Mouse (Mus musculus) heart, embryonic 12.5 days (tissue): ENCODE measurements around the gene Coro6. TPM values are rescaled to one million over a fixed set of nuclear protein-coding genes. Genes with fewer than 3 reads are reported as not detected.

Source experiments
- ATAC-seq: fragments of 200-750 bp; cut with Nextera tagmentation; 2 replicates; pipeline ENCODE4 v1.8.0; 2017; ENCODE audit warnings: moderate TSS enrichment, moderate library complexity; ENCODE audit not compliant: insufficient number of reproducible peaks, low FRiP score
- H3K27ac ChIP-seq: fragments of 300-500 bp; sonication (generic); 2 replicates; pipeline ENCODE4 v1.5.1; 2016; ENCODE audit warnings: mild to moderate bottlenecking, moderate library complexity; ENCODE audit not compliant: poor library complexity, severe bottlenecking
- H3K27me3 ChIP-seq: fragments of 300-500 bp; sonication (generic); replicated peaks from 2 replicates; pipeline ENCODE4 v1.6.1; 2016; ENCODE audit warnings: mild to moderate bottlenecking, moderate library complexity
- H3K36me3 ChIP-seq: fragments of 300-500 bp; sonication (generic); 2 replicates; pipeline ENCODE4 v1.6.1; 2016; ENCODE audit warnings: mild to moderate bottlenecking, moderate library complexity
- H3K4me1 ChIP-seq: fragments of 300-500 bp; sonication (generic); replicated peaks from 2 replicates; pipeline ENCODE4 v1.6.1; 2016; ENCODE audit warnings: mild to moderate bottlenecking
- H3K4me2 ChIP-seq: fragments of 300-500 bp; sonication (generic); 2 replicates; pipeline ENCODE4 v1.6.1; 2016; ENCODE audit warnings: mild to moderate bottlenecking, moderate library complexity
- H3K4me3 ChIP-seq: fragments of 300-500 bp; sonication (generic); 2 replicates; pipeline ENCODE4 v1.5.1; 2016; ENCODE audit warnings: mild to moderate bottlenecking
- H3K9ac ChIP-seq: fragments of 300-500 bp; sonication (generic); 2 replicates; pipeline ENCODE4 v1.6.1; 2016; ENCODE audit warnings: mild to moderate bottlenecking, moderate library complexity
- H3K9me3 ChIP-seq: fragments of 300-500 bp; sonication (generic); replicated peaks from 2 replicates; pipeline ENCODE4 v1.6.1; 2016; ENCODE audit warnings: mild to moderate bottlenecking, moderate library complexity
- WGBS: fragments of 180-500 bp; shearing (Covaris S2); methylation state at CpG from one replicate; pipeline ENCODE4 v1.1.7; 2016; 5-methylcytosine and 5-hydroxymethylcytosine counted together
- polyA plus RNA-seq: library from polyadenylated mRNA; unstranded; fragments of >200 nt; fragmentation: Nextera tagmentation; extraction: Ambion mirVana; gene quantifications from 2 replicates; pipeline ENCODE4 v1.2.1, GENCODE M21; 2016

The Coro6 gene
- polyA plus RNA-seq, 1 experiment from 2014 or later = 30.1 TPM

DNA sequence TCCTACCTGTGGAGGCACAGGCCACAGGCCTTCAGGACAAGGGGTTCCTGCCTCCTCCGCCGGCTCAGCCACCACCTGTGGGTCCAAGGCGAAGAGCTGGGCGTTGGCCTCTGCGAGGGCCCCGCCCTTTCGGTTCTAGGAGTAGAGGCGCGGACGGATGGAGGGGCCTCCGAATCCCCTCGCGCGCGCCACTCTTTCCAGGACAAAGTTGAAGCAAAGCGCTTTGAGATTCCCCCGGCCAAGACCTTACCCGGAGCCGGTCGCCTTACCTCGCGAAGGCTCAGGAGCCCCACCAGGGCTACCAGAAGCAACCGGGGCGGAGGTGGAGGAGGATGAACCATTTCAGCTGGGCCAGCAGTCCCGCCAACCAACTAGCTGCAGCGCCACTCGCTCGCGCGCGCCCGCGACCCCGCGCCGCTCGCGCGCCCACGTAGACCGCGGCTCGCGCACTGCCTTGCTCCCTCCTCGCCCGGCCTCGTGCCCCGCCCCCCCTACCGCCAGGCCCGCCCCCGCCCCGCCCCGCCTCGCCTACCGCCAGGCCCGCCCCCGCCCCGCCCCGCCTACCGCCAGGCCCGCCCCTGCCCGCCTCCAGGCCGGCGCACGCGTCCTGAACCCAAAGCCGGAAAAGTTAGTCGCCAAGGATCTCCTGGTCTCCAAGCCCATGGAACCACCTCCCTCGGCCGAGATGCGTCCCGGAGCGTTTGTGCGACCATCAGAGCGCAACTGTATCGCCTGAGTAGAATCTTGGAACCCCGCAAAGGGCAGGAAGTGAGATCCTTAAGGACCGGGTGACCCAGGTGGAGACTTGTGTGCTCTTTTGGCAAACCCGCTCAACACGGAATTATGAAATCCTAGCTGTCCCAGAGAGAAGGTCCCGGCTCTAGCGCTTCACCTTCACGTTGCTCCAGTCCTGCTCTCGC, 50.9 kb downstream of the Coro6 start:
- Histone ChIP-seq H3K36me3 (peaks cover 10% of the 10 kb centered on the region), H3K27ac (peak overlapping the region; percentile 73), H3K9me3 (no peaks in the 10 kb centered on the region), H3K4me3 (peak overlapping the region; percentile 71), H3K27me3 (peaks cover 18% of the 10 kb centered on the region), H3K9ac (peak overlapping the region; percentile 86), H3K4me2 (peak overlapping the region; percentile 92), H3K4me1 (peaks cover 44% of the 10 kb centered on the region)
- WGBS = under 1% methylated on average over 66 of the region's 84 CpGs
- ATAC-seq = peak; percentile 83

DNA sequence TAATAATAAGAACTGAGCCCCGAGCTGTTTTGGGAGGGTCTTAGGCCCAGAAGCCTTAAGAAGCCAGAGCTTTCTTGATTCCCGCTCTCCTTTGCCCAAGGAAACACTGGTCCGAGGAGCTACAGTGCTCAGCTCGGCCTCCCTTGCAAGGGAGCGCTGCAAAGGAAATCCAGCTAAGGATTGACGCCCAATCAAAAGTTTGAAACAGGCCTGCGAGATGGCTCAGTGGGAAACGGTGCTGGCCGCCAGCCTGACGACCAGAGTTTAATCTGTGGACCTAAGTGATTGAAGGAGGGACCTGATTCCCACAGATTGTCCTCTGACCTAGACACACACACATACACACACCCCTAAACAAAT, 51.6 kb downstream of the Coro6 start:
- no peak for ATAC-seq
- H3K4me2 ChIP-seq = peak overlapping the region; percentile 92
- peak overlapping the region; percentile 39 for H3K27ac ChIP-seq
- peaks cover 10% of the 10 kb centered on the region for H3K36me3 ChIP-seq
- H3K4me3 ChIP-seq = peak overlapping the region; percentile 71
- no peaks in the 10 kb centered on the region for H3K9me3 ChIP-seq
- H3K27me3 ChIP-seq = peaks cover 25% of the 10 kb centered on the region
- peak overlapping the region; percentile 74 for H3K9ac ChIP-seq
- WGBS = 6% methylated on average over 10 of the region's 10 CpGs
- peaks cover 38% of the 10 kb centered on the region for H3K4me1 ChIP-seq

DNA sequence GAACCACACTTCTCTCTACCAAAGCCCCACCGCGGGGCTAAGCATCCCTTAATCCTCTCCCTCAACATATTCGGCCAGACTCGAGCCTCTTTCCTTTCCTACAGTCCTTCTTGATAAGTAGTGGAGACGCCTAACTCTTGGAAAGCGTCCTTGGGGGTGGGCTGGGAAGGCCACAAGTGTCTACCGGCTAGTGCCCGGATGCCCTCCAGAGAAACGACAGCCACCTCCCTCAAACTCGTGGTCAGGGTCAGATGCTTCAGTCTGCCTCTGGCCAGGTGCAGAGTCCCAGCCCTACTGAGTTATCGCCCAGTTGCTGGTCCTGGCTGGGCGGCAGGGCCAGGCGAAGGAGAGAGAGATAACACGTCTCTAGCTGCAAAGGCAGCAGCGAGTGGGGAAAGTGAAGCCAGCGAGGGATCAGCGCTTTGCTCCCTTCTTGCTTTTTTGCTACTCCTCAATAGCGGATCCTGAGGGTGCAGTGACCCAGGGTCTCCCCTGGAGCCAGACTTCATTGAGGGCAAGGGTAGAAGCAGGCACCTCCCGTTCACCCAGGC, 52.1 kb downstream of the Coro6 start:
- Histone ChIP-seq H3K9ac (peak overlapping the region; percentile 74), H3K4me1 (peaks cover 35% of the 10 kb centered on the region), H3K9me3 (no peaks in the 10 kb centered on the region), H3K4me2 (peak overlapping the region; percentile 92), H3K36me3 (peaks cover 7% of the 10 kb centered on the region), H3K27ac (peak overlapping the region; percentile 45), H3K4me3 (peak overlapping the region; percentile 71), H3K27me3 (peaks cover 25% of the 10 kb centered on the region)
- 2% methylated on average over 19 of the region's 19 CpGs for WGBS
- peak; percentile 16 for ATAC-seq

DNA sequence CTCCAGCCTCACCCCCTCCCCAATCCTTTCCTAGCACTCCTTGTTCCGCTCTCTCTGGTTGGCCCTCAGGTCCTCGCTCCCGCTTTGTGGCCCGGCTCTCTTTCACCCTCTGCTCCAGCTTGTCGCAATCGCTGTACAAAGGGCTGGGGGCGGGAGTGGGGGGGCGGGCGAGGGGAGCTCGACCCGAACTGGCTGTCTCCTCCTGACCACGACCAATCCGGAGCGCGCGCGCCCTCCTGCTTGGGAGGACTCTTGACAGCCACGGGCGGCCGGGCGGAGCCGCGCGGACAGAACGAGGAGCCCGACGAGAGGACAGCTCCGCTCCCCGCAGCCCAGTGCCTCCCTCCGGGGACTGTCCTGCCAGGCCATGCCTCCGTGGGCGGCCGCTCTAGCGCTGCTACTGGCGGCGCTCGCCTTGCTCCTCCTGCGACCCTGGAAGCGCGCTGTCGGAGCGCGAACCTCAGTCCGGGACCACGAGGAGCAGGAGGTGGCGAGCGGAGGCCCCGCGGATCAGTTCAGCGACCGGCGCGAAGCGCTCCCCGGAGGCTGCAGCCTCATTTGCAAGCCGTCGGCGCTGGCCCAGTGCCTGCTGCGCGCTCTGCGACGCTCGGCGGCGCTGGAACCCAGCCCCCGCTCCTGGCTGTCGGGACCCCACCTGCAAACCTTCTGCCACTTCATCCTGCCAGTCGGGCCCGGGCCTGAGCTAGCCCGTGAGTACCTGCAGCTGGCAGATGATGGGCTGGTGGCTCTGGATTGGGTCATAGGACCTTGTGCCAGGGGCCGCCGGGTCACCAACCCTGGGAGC, 52.8 kb downstream of the Coro6 start, which contains the start of gene Abhd15:
TSS of gene Abhd15 (plus strand) at position 290 of the 805 bp plus-strand sequence.
- H3K4me2 ChIP-seq = peak within 1 kb of the TSS; percentile 92
- ATAC-seq = peak; percentile 69
- H3K36me3 ChIP-seq = peaks cover under 1% of the 10 kb centered on the region
- peaks cover 35% of the 10 kb centered on the region for H3K4me1 ChIP-seq
- no peaks in the 10 kb centered on the region for H3K9me3 ChIP-seq
- peak within 1 kb of the TSS; percentile 45 for H3K27ac ChIP-seq
- H3K9ac ChIP-seq = peak within 1 kb of the TSS; percentile 74
- H3K4me3 ChIP-seq = peak within 1 kb of the TSS; percentile 71
- H3K27me3 ChIP-seq = peaks cover 25% of the 10 kb centered on the region
- WGBS = under 1% methylated on average over 71 of the region's 72 CpGs

DNA sequence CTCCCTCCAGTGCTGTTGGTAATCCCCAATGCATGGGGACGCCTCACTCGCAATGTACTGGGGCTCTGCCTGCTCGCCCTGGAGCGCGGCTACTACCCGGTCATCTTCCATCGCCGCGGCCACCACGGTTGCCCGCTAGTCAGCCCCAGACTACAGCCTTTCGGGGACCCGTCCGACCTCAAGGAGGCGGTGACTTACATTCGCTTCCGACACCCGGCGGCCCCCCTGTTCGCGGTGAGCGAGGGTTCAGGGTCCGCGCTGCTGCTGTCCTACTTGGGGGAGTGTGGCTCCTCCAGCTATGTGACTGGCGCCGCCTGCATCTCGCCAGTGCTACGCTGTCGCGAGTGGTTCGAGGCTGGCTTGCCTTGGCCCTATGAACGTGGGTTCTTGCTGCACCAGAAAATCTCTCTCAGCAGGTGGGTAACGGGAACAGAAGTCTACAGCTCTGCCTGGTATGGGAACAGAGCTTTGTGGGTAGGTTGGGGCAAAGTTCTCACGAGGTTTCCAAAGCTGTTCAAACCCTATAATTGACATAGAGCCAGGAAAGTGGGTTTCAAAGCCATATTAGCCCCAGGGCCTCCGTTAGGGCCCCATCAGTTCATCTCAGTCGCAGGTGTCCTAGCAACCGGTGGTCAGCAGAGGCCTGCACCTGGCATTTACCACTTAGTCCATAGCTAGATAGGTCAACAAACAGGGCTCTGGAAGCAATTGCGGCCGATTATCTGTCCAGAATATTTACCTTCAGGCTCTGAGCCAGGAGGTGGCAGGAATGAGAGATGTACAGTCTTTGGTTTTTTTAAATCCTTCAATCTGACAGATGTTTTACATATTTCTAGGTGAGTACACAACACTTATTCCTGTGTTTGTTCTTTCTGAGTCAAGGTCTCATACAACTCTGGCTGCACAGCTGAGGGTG, 53.7 kb downstream of the Coro6 start, which contains the start of gene Trp53i13:
TSS of gene Trp53i13 (minus strand) at position 344 of the 916 bp plus-strand sequence.
- Histone ChIP-seq H3K36me3 (no peaks in the 10 kb centered on the region), H3K9me3 (no peaks in the 10 kb centered on the region), H3K4me3 (peak within 1 kb of the TSS; percentile 71), H3K27me3 (peaks cover 25% of the 10 kb centered on the region), H3K4me1 (peaks cover 37% of the 10 kb centered on the region), H3K9ac (peak within 1 kb of the TSS; percentile 74), H3K4me2 (peak within 1 kb of the TSS; percentile 92), H3K27ac (peak within 1 kb of the TSS; percentile 11; the same call in 1 of the 2 replicates)
- ATAC-seq = no peak
- 10% methylated on average over 39 of the region's 39 CpGs for WGBS

DNA sequence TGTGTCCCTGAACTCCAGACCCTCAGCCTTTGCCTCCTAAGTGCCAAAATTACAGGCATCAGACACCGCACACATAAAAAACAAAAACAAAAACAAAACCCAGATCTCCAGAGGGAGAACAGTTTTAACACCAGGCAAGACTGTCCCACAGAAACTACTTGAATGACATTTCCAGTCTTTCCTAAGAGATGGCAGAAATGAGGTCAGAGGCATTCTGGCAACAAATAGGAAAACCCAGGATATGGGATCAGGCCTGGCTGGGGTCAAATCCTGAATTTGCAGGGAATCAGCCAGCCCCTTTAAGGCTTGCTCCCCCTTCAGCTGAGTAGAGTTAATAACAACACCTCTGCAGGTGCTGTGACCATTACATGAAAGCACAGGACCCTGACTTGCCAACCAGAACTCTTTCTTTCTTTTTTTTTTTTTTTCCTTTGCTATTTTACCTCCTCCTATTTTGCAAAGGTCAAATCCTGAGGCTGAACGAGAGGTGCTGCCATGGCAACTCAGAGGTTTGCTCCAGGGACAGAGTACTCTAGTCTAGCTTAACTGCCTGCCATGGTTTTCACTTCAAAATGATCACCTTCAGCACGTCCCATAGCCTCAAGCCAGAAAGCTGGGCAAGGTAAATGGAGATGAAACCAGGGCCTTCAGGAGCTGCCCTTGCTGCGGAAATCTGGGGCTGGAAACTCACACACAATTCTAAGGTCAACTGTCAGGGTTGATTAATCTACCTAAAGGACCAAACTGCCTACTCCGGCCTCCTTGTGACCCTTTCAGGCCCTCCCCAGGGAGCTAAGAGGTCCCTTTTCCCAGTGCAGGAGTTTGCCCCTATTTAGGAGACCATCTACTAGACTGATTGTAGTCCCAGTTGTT, 54.6 kb downstream of the Coro6 start:
- Histone ChIP-seq H3K4me3 (0 out of 2 replicates have a peak overlapping the region, but pooled peaks have one; percentile 71), H3K4me2 (no peak overlapping the region), H3K27me3 (peaks cover 25% of the 10 kb centered on the region)

DNA sequence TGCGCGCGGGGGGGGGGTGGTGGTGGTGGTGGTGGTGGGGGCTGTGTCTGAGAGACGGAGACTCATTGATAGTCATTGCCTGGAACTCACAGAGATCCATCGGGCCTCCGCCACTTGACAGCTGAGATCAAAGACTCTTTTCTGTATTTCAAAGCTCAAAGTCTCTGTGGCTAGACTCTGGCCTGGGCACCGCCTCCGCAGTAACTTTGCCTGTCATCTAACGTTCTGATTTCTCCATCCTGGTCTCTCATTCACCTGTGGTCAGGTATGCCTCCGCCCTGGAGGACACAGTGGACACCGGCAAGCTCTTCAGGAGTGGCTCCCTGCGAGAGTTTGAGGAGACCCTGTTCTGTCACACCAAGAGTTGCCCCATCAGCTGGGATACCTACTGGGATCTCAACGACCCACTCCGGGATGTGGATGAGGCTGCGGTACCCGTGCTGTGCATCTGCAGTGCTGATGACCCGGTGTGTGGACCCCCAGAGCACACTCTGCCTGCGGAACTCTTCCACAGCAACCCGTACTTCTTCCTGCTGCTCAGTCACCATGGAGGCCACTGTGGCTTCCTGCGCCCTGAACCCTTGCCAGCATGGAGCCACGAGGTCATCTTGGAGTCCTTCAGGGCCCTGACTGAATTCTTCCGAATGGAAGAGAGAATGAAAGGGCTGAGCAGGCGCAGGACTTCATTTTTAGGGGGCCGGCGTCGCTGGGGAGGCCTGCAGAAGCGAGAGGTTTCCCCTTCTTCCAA, 56.0 kb downstream of the Coro6 start:
- Histone ChIP-seq H3K4me1 (peaks cover 28% of the 10 kb centered on the region), H3K27me3 (peaks cover 25% of the 10 kb centered on the region), H3K36me3 (no peaks in the 10 kb centered on the region), H3K27ac (no peak overlapping the region), H3K4me2 (no peak overlapping the region), H3K4me3 (no peak overlapping the region), H3K9ac (no peak overlapping the region), H3K9me3 (no peaks in the 10 kb centered on the region)
- ATAC-seq = no peak
- 78% methylated on average over 27 of the region's 27 CpGs for WGBS

More for the DNA sequence above, 54.6 kb downstream of the Coro6 start:
- Histone ChIP-seq H3K9me3 (no peaks in the 10 kb centered on the region), H3K9ac (no peak overlapping the region), H3K4me1 (peaks cover 35% of the 10 kb centered on the region), H3K36me3 (no peaks in the 10 kb centered on the region), H3K27ac (no peak overlapping the region)
- ATAC-seq = no peak
- 80% methylated on average over 5 of the region's 5 CpGs for WGBS

DNA sequence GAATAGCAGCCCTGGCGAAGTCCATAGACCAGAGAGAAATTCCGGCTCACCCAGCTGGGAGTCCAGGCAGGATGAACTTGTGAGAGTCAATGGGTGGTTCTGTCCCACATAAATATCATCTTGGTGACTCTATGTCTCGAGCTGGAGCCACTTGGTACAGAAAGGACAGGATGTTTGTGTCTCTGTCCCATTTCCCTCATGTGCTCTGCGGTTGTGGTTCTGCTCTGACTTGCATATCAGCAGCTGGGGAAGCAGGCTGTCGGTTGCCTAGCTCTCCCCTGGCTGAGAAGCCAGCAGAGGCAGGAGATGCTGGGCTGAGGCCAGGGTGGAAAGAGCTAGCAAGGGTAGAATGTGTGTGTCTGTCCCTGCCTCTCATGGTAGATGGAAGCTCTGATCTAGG, 56.8 kb downstream of the Coro6 start, which contains the start of gene Gm10392:
TSS of gene Gm10392 (minus strand) at position 156 of the 400 bp plus-strand sequence.
- WGBS = 51% methylated on average over 5 of the region's 5 CpGs
- no peak for ATAC-seq
- peaks cover 23% of the 10 kb centered on the region for H3K4me1 ChIP-seq
- H3K4me3 ChIP-seq = no peak within 1 kb of the TSS
- H3K9me3 ChIP-seq = no peaks in the 10 kb centered on the region
- H3K9ac ChIP-seq = no peak within 1 kb of the TSS
- no peak within 1 kb of the TSS for H3K27ac ChIP-seq
- H3K36me3 ChIP-seq = no peaks in the 10 kb centered on the region
- H3K27me3 ChIP-seq = peaks cover 25% of the 10 kb centered on the region
- H3K4me2 ChIP-seq = no peak within 1 kb of the TSS
